Comparison of ENCODE assay signal across 20 mouse cellular contexts in the genomic region with DNA sequence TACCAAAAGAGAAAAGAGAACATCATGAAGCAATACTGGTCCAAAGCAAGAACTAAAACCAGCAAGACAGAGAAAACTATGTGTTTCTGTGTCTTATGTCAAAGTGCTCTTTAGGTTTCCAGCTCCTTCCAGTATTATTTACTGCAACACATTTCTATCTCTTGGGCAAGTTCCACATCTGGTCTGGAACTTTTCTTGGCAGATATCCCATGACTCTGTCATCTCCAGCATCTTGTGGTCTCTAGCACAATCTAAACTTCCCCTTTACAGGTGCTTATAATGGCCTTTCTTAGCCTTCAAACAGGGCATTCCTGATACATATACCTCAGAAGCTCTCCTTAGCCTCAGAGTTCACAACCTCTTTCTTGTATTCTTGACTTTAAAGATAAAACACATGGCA.
"Had no signal": no experiment of that assay in that cellular context is flagged by ENCODE, and none has a peak within 500 bp of the region (broad histone marks: within the 10 kb centered on the region; RNA-seq: fewer than 3 reads in every experiment).

No protein-coding gene starts in this region.

- H3K9ac ChIP-seq: limb, embryonic 12.5 days; liver, embryonic 12.5 days; liver, embryonic 15.5 days; midbrain, embryonic 13.5 days; neural tube, embryonic 13.5 days; stomach, embryonic 15.5 days had no signal

- ATAC-seq: intestine, postnatal 0 days; liver, embryonic 12.5 days; midbrain, embryonic 13.5 days; midbrain, embryonic 16.5 days had no signal

- H3K9me3 ChIP-seq: limb, embryonic 12.5 days; liver, embryonic 12.5 days; liver, embryonic 15.5 days; megakaryocyte, embryonic 14.5 days; midbrain, embryonic 10.5 days; midbrain, embryonic 13.5 days; neural tube, embryonic 13.5 days; stomach, embryonic 15.5 days had no signal

- H3K27ac ChIP-seq: layer of hippocampus, adult 2 months; limb, embryonic 12.5 days; liver, embryonic 12.5 days; liver, embryonic 15.5 days; midbrain, embryonic 10.5 days; midbrain, embryonic 13.5 days; neural tube, embryonic 13.5 days; stomach, embryonic 15.5 days had no signal

- H3K36me3 ChIP-seq: limb, embryonic 12.5 days; liver, embryonic 12.5 days; liver, embryonic 15.5 days; midbrain, embryonic 10.5 days; midbrain, embryonic 13.5 days; neural tube, embryonic 13.5 days; stomach, embryonic 15.5 days had no signal

- H3K27me3 ChIP-seq: limb, embryonic 12.5 days; liver, embryonic 12.5 days; liver, embryonic 15.5 days; megakaryocyte, embryonic 14.5 days; midbrain, embryonic 13.5 days; neural tube, embryonic 13.5 days; stomach, embryonic 15.5 days had no signal

- H3K4me3 ChIP-seq: layer of hippocampus, adult 2 months; limb, embryonic 12.5 days; liver, embryonic 12.5 days; liver, embryonic 15.5 days; megakaryocyte, embryonic 14.5 days; midbrain, embryonic 10.5 days; midbrain, embryonic 13.5 days; myocyte; neural tube, embryonic 13.5 days; stomach, embryonic 15.5 days had no signal

- H3K4me2 ChIP-seq: limb, embryonic 12.5 days; liver, embryonic 12.5 days; liver, embryonic 15.5 days; midbrain, embryonic 13.5 days; neural tube, embryonic 13.5 days; stomach, embryonic 15.5 days had no signal

- DNase-seq: kidney, postnatal 25 days; layer of hippocampus, adult 9-11 months; liver; lung, adult 18-20 months; retina, postnatal 1 day; right cerebral cortex, postnatal 25 days; spleen, adult 18-20 months; thymus, postnatal 36 days had no signal

- H3K4me1 ChIP-seq: limb, embryonic 12.5 days; liver, embryonic 12.5 days; liver, embryonic 15.5 days; megakaryocyte, embryonic 14.5 days; midbrain, embryonic 10.5 days; midbrain, embryonic 13.5 days; neural tube, embryonic 13.5 days; stomach, embryonic 15.5 days had no signal
